Comparison of ENCODE assay signal across 8 mouse cellular contexts in the genomic region with DNA sequence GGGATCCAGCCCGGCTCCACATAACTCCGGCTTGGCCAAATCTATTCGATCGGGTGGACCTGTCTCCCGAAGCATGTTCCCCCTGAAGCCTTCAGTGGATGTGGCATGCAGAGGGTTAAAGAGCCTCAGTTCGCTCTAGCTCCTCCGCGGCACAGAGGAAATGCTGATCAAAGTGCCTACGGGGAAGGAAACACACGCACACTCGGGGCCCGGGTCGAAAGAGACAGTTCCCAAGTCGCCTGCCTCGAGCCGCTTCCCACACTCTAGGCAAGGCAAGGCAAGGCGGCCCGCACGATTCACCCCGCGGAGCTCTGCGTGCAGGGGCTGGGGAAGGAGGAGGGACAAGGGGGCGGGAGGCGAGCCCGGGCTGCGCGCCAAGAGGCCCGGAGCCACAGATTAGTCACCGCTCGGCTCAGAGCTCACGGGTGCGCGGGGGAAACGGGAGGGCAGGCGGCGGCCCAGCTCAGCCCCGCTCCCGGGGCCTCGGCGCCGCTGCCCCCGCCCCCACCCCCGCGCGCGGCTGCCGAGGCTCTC.
DNase-seq lines count a peak whose midpoint lies in the region; ATAC-seq lines count a peak whose summit lies in the region.

No protein-coding gene starts in this region.

- peaks cover 18% of the 10 kb centered on the region for H3K4me1 ChIP-seq in intestine, embryonic 14.5 days (replicated peaks; ENCODE audit: control insufficient read depth, insufficient read depth, low read length)
- H3K4me1 ChIP-seq in limb, embryonic 10.5 days: peaks cover 59% of the 10 kb centered on the region
- peaks cover 62% of the 10 kb centered on the region for H3K4me1 ChIP-seq in midbrain, embryonic 10.5 days

- peak; percentile 52 for ATAC-seq in common myeloid progenitor, adult 5-6 weeks (replicated peaks; ENCODE audit: low read depth, poor library complexity, severe bottlenecking)
- peak; percentile 52 for ATAC-seq in intestine, embryonic 14.5 days (replicated peaks; ENCODE audit: low FRiP score, low TSS enrichment, low read depth)
- ATAC-seq in monocyte, adult 5-6 weeks (replicated peaks; ENCODE audit: insufficient number of reproducible peaks, low FRiP score, low TSS enrichment, poor library complexity, severe bottlenecking): no peak

- WGBS in intestine, embryonic 14.5 days: under 1% methylated on average over 28 of the region's 47 CpGs
- WGBS in limb, embryonic 10.5 days: under 1% methylated on average over 32 of the region's 47 CpGs
- 2% methylated on average over 47 of the region's 47 CpGs for WGBS in midbrain, embryonic 10.5 days

- peak overlapping the region; percentile 71 for H3K4me2 ChIP-seq in intestine, embryonic 14.5 days (ENCODE audit: low read length)

- H3K27ac ChIP-seq in intestine, embryonic 14.5 days (ENCODE audit: low read depth): peak overlapping the region; percentile 88
- H3K27ac ChIP-seq in limb, embryonic 10.5 days: peak overlapping the region; percentile 89
- H3K27ac ChIP-seq in midbrain, embryonic 10.5 days (replicated peaks): peak overlapping the region; percentile 91

- peaks cover 44% of the 10 kb centered on the region for H3K27me3 ChIP-seq in intestine, embryonic 14.5 days (replicated peaks; ENCODE audit: control insufficient read depth, insufficient read depth, low read length)
- peaks cover 100% of the 10 kb centered on the region for H3K27me3 ChIP-seq in limb, embryonic 10.5 days (ENCODE audit: low read depth, poor library complexity, severe bottlenecking)
- peaks cover 100% of the 10 kb centered on the region for H3K27me3 ChIP-seq in midbrain, embryonic 10.5 days (ENCODE audit: low read depth, poor library complexity, severe bottlenecking)

- no peaks in the 10 kb centered on the region for H3K36me3 ChIP-seq in intestine, embryonic 14.5 days (ENCODE audit: control insufficient read depth, insufficient read depth, low read length)
- H3K36me3 ChIP-seq in limb, embryonic 10.5 days: 0 out of 2 replicates have a peak, but pooled peaks cover 2% of the 10 kb centered on the region
- H3K36me3 ChIP-seq in midbrain, embryonic 10.5 days: peaks cover under 1% of the 10 kb centered on the region

- H3K4me3 ChIP-seq in intestine, embryonic 14.5 days (ENCODE audit: low read depth, low read length): peak overlapping the region; percentile 41
- peak overlapping the region; percentile 66 for H3K4me3 ChIP-seq in limb, embryonic 10.5 days
- H3K4me3 ChIP-seq in midbrain, embryonic 10.5 days: peak overlapping the region; percentile 66

- H3K9ac ChIP-seq in intestine, embryonic 14.5 days (ENCODE audit: low read length): peak overlapping the region; percentile 61; the same call in 1 of the 2 replicates

- DNase-seq in ZHBTc4 (ENCODE audit: low read depth, low spot score): peak; percentile 72
- DNase-seq in gastrocnemius, postnatal 4 days (ENCODE audit: low spot score in 2 of 2): peak; percentile 75 to 78
- DNase-seq in intestine, embryonic 14.5 days (ENCODE audit: low spot score): peak; percentile 81
- peak; percentile 65 for DNase-seq in limb, embryonic 10.5 days (ENCODE audit: low spot score)
- DNase-seq in midbrain, embryonic 10.5 days (ENCODE audit: low spot score): peak; percentile 63
- peak; percentile 83 for DNase-seq in skeletal muscle tissue, adult 2 months (ENCODE audit: low read depth, low spot score)

- H3K9me3 ChIP-seq in intestine, embryonic 14.5 days (ENCODE audit: control insufficient read depth, low read length): no peaks in the 10 kb centered on the region
- no peaks in the 10 kb centered on the region for H3K9me3 ChIP-seq in limb, embryonic 10.5 days (replicated peaks)
- H3K9me3 ChIP-seq in midbrain, embryonic 10.5 days (replicated peaks): no peaks in the 10 kb centered on the region; the same call in 1 of the 2 replicates
